37 mouse cellular contexts compared by ENCODE assay signal in genomic region chr3:107656151-107656550, GRCm38 (mm10). TPM values are rescaled to one million over a fixed set of nuclear protein-coding genes. Genes with fewer than 3 reads are reported as not detected.
DNase-seq lines count a peak whose midpoint lies in the region; ATAC-seq and TF ChIP-seq lines count a peak whose summit lies in the region.
"Had no signal": no experiment of that assay in that cellular context is flagged by ENCODE, and none has a peak within 500 bp of the region (broad histone marks: within the 10 kb centered on the region; RNA-seq: fewer than 3 reads in every experiment).

No protein-coding gene starts in this region.

- no peak for TF ChIP-seq CTCF in MEL (IDR thresholded peaks at IDR 0.05 in 2 of 3, conservative IDR thresholded peaks at IDR 0.05 in 1 of 3; ENCODE audit: control insufficient read depth in 1 of 3, insufficient read depth in 1 of 3, low read depth in 2 of 3, low read length in 3 of 3, poor library complexity in 1 of 3, severe bottlenecking in 1 of 3)

- no peaks in the 10 kb centered on the region for H3K4me1 ChIP-seq in hindbrain, embryonic 16.5 days (ENCODE audit: control insufficient read depth, insufficient read depth, low read depth, low read length)
- H3K4me1 ChIP-seq in hindbrain, embryonic 13.5 days (replicated peaks): no peaks in the 10 kb centered on the region
- H3K4me1 ChIP-seq in MEL (ENCODE audit: control insufficient read depth in 1 of 2, insufficient read depth in 2 of 2, low read length in 2 of 2): no peaks in the 10 kb centered on the region
- no peaks in the 10 kb centered on the region for H3K4me1 ChIP-seq in heart, embryonic 10.5 days
- H3K4me1 ChIP-seq: hindbrain, embryonic 15.5 days; intestine, embryonic 15.5 days; limb, embryonic 10.5 days; limb, embryonic 15.5 days; liver, embryonic 13.5 days; midbrain, embryonic 13.5 days; stomach, embryonic 15.5 days had no signal

- H3K36me3 ChIP-seq in hindbrain, embryonic 16.5 days (ENCODE audit: control insufficient read depth, insufficient read depth, low read length): peaks cover 17% of the 10 kb centered on the region; the same call in 1 of the 2 replicates
- peaks cover 18% of the 10 kb centered on the region for H3K36me3 ChIP-seq in hindbrain, embryonic 13.5 days
- H3K36me3 ChIP-seq in MEL (ENCODE audit: control insufficient read depth in 1 of 2, insufficient read depth in 2 of 2, low read length in 2 of 2): peaks cover 0 to 3% of the 10 kb centered on the region in 2 experiments; a peak in 2 of 4 replicates
- peaks cover 23% of the 10 kb centered on the region for H3K36me3 ChIP-seq in myocyte (ENCODE audit: control insufficient read depth, insufficient read depth)
- peaks cover 26% of the 10 kb centered on the region for H3K36me3 ChIP-seq in heart, embryonic 10.5 days

- H3K27ac ChIP-seq in hindbrain, embryonic 16.5 days (ENCODE audit: low read depth, low read length): no peak overlapping the region
- no peak overlapping the region for H3K27ac ChIP-seq in hindbrain, embryonic 13.5 days
- no peak overlapping the region for H3K27ac ChIP-seq in MEL (ENCODE audit: control insufficient read depth, low read depth, low read length)
- H3K27ac ChIP-seq in heart, embryonic 10.5 days: no peak overlapping the region
- H3K27ac ChIP-seq: hindbrain, embryonic 15.5 days; intestine, embryonic 15.5 days; limb, embryonic 10.5 days; limb, embryonic 15.5 days; liver, embryonic 13.5 days; midbrain, embryonic 13.5 days; stomach, embryonic 15.5 days had no signal

- peak in 1 of 2 experiments; percentile 9; a peak in 1 of 4 replicates for TF ChIP-seq EP300 in MEL (IDR thresholded peaks at IDR 0.05; ENCODE audit: low read depth in 1 of 2, low read length in 2 of 2)

- DNase-seq in 416B (ENCODE audit: low read depth) (peak; percentile 75), MEL (ENCODE audit: low read depth, low spot score) (peak; percentile 19)
- DNase-seq in c-Kit-positive CD71-positive TER-119-positive erythroid progenitor cells, embryonic 14.5 days (ENCODE audit: low spot score): no peak
- DNase-seq in heart, embryonic 10.5 days (ENCODE audit: low spot score): no peak
- DNase-seq: adrenal gland, adult 2 months; adrenal gland, postnatal 36 days; cerebellum, adult 9-10 months; cerebellum, postnatal 36 days; gastrocnemius, postnatal 25 days; heart, adult 11 months; kidney, postnatal 4 days; layer of hippocampus, postnatal 36 days; liver, embryonic 13.5 days; lung, adult 18-20 months; lung, postnatal 4 days; right cerebral cortex, postnatal 25 days; thymus, postnatal 14 days had no signal

- H3K4me2 ChIP-seq in hindbrain, embryonic 16.5 days (ENCODE audit: low read length): no peak overlapping the region
- no peak overlapping the region for H3K4me2 ChIP-seq in hindbrain, embryonic 13.5 days
- H3K4me2 ChIP-seq in myocyte (ENCODE audit: low read depth): no peak overlapping the region
- H3K4me2 ChIP-seq: heart, embryonic 11.5 days; hindbrain, embryonic 15.5 days; intestine, embryonic 15.5 days; limb, embryonic 15.5 days; liver, embryonic 13.5 days; midbrain, embryonic 13.5 days; stomach, embryonic 15.5 days had no signal

- WGBS in hindbrain, embryonic 16.5 days: 97% methylated on average over 2 of the region's 2 CpGs
- WGBS in hindbrain, embryonic 13.5 days: 94% methylated on average over 2 of the region's 2 CpGs
- WGBS in heart, embryonic 10.5 days: 87% methylated on average over 2 of the region's 2 CpGs

- no peak overlapping the region for H3ac ChIP-seq in myocyte (ENCODE audit: control insufficient read depth, insufficient read length)

- H3K79me2 ChIP-seq in MEL (ENCODE audit: control insufficient read depth, insufficient read depth, low read length, poor library complexity) (no peaks in the 10 kb centered on the region), myocyte (ENCODE audit: control insufficient read depth, insufficient read depth) (no peaks in the 10 kb centered on the region)

- H3K4me3 ChIP-seq in hindbrain, embryonic 16.5 days (ENCODE audit: low read length): no peak overlapping the region
- no peak overlapping the region for H3K4me3 ChIP-seq in hindbrain, embryonic 13.5 days
- H3K4me3 ChIP-seq in MEL (ENCODE audit: control insufficient read depth in 1 of 2, insufficient read depth in 1 of 2, low read depth in 2 of 2, low read length in 2 of 2) (no peak overlapping the region), myocyte (no peak overlapping the region)
- no peak overlapping the region for H3K4me3 ChIP-seq in heart, embryonic 10.5 days
- H3K4me3 ChIP-seq: hindbrain, embryonic 15.5 days; intestine, embryonic 15.5 days; limb, embryonic 10.5 days; limb, embryonic 15.5 days; liver, embryonic 13.5 days; midbrain, embryonic 13.5 days; stomach, embryonic 15.5 days had no signal

- no peaks in the 10 kb centered on the region for H3K9me3 ChIP-seq in hindbrain, embryonic 16.5 days (ENCODE audit: control insufficient read depth, low read length)
- H3K9me3 ChIP-seq in hindbrain, embryonic 13.5 days: no peaks in the 10 kb centered on the region
- no peaks in the 10 kb centered on the region for H3K9me3 ChIP-seq in MEL (replicated peaks; ENCODE audit: insufficient read depth, low read length)
- H3K9me3 ChIP-seq in heart, embryonic 10.5 days: no peaks in the 10 kb centered on the region
- H3K9me3 ChIP-seq: hindbrain, embryonic 15.5 days; intestine, embryonic 15.5 days; limb, embryonic 10.5 days; limb, embryonic 15.5 days; liver, embryonic 13.5 days; midbrain, embryonic 13.5 days; stomach, embryonic 15.5 days had no signal

- no peaks in the 10 kb centered on the region for H3K27me3 ChIP-seq in hindbrain, embryonic 16.5 days (replicated peaks; ENCODE audit: control insufficient read depth, insufficient read depth, low read length)
- H3K27me3 ChIP-seq in hindbrain, embryonic 13.5 days: no peaks in the 10 kb centered on the region
- H3K27me3 ChIP-seq in MEL (ENCODE audit: control insufficient read depth in 1 of 2, insufficient read depth in 2 of 2, low read length in 2 of 2) (no peaks in the 10 kb centered on the region), myocyte (ENCODE audit: control insufficient read depth, insufficient read depth, insufficient read length) (no peaks in the 10 kb centered on the region)
- H3K27me3 ChIP-seq in heart, embryonic 10.5 days (ENCODE audit: insufficient read depth, poor library complexity, severe bottlenecking): no peaks in the 10 kb centered on the region
- H3K27me3 ChIP-seq: hindbrain, embryonic 15.5 days; intestine, embryonic 15.5 days; limb, embryonic 15.5 days; liver, embryonic 13.5 days; midbrain, embryonic 13.5 days; stomach, embryonic 15.5 days had no signal

- no peak overlapping the region for H3K9ac ChIP-seq in hindbrain, embryonic 16.5 days (ENCODE audit: low read depth, low read length)
- H3K9ac ChIP-seq in hindbrain, embryonic 13.5 days: no peak overlapping the region
- H3K9ac ChIP-seq in MEL (ENCODE audit: control insufficient read depth, low read depth, low read length, poor library complexity, severe bottlenecking): no peak overlapping the region
- H3K9ac ChIP-seq: hindbrain, embryonic 15.5 days; intestine, embryonic 15.5 days; limb, embryonic 15.5 days; liver, embryonic 13.5 days; midbrain, embryonic 13.5 days; stomach, embryonic 15.5 days had no signal

- no peak for TF ChIP-seq RAD21 in MEL (IDR thresholded peaks at IDR 0.05; ENCODE audit: low read depth, low read length)

- TF ChIP-seq POLR2A in MEL (IDR thresholded peaks at IDR 0.05; ENCODE audit: control insufficient read depth in 1 of 2, insufficient read depth in 1 of 2, low read depth in 1 of 2, low read length in 2 of 2, poor library complexity in 1 of 2) (no peak), myocyte (IDR thresholded peaks at IDR 0.05; ENCODE audit: insufficient read length, low read depth) (no peak)

- 0 out of 2 replicates have a peak, but pooled peaks have one; percentile 21 for ATAC-seq in hindbrain, embryonic 16.5 days
- ATAC-seq in hindbrain, embryonic 13.5 days (ENCODE audit: low FRiP score): no peak
- ATAC-seq: intestine, embryonic 15.5 days; lung, postnatal 0 days; midbrain, embryonic 13.5 days had no signal

TF ChIP-seq in MEL, 35 proteins besides CTCF, POLR2A, EP300 and RAD21 (continues in another document):
- TF ChIP-seq USF1 (IDR thresholded peaks at IDR 0.05; ENCODE audit: low read depth, low read length) (peak; percentile 86), ETS1 (IDR thresholded peaks at IDR 0.05; ENCODE audit: low read depth, low read length) (no peak)

TF ChIP-seq in myocyte, 11 proteins besides CTCF, POLR2A, EP300 and RAD21 (continues in another document):
- no peak for TF ChIP-seq TCF12 (IDR thresholded peaks at IDR 0.05; ENCODE audit: insufficient read depth, poor library complexity, severe bottlenecking)
- no peak for TF ChIP-seq MAX (IDR thresholded peaks at IDR 0.05; ENCODE audit: low read depth)
- peak; percentile 94 for TF ChIP-seq USF1 (IDR thresholded peaks at IDR 0.05; ENCODE audit: low read depth)
- peak; percentile 64; the same call in 1 of the 2 replicates for TF ChIP-seq CEBPB (IDR thresholded peaks at IDR 0.05; ENCODE audit: insufficient read depth, poor library complexity, severe bottlenecking)

RNA-seq across cellular contexts. Expression of gene Strip1, which starts 24.7 kb away (rescaled TPM):
- polyA plus RNA-seq in hindbrain, embryonic 16.5 days (2015; fragmentation: Nextera tagmentation; extraction: Ambion mirVana): 131 and 139 TPM in 2 replicates
- polyA plus RNA-seq in hindbrain, embryonic 13.5 days (2015; fragmentation: Nextera tagmentation; extraction: Ambion mirVana): 143 and 145 TPM in 2 replicates
- total RNA-seq in MEL (2012; rRNA removed): 19.8 and 20.2 TPM in 2 replicates
- 10 to 100 TPM in 1 of 2 experiments, not detected in 1; 32.9 TPM for polyA plus RNA-seq in MEL (2012; ENCODE audit: insufficient read depth in 1 of 2, insufficient read length in 2 of 2, low read depth in 1 of 2, low replicate concordance in 2 of 2, missing spikeins in 1 of 2)
- 46.6 TPM for polyA plus RNA-seq in myocyte (2012; fragmentation: generic; extraction: Trizol)
- polyA plus RNA-seq in heart, embryonic 10.5 days (2016; fragmentation: Nextera tagmentation; extraction: Ambion mirVana): 45.1 and 50.1 TPM in 2 replicates

RNA-seq across cellular contexts. Expression of gene Gm10961, which starts 25.0 kb away (rescaled TPM):
- polyA plus RNA-seq in hindbrain, embryonic 16.5 days (2015; fragmentation: Nextera tagmentation; extraction: Ambion mirVana): not detected in 2 replicates
- not detected in 2 replicates for polyA plus RNA-seq in hindbrain, embryonic 13.5 days (2015; fragmentation: Nextera tagmentation; extraction: Ambion mirVana)
- not detected in 2 replicates for total RNA-seq in MEL (2012; rRNA removed)
- not detected for polyA plus RNA-seq in MEL (2012; ENCODE audit: insufficient read depth in 1 of 2, insufficient read length in 2 of 2, low read depth in 1 of 2, low replicate concordance in 2 of 2, missing spikeins in 1 of 2)
- polyA plus RNA-seq in myocyte (2012; fragmentation: generic; extraction: Trizol): not detected
- not detected in 2 replicates for polyA plus RNA-seq in heart, embryonic 10.5 days (2016; fragmentation: Nextera tagmentation; extraction: Ambion mirVana)
- total RNA-seq: adrenal gland, adult 2 months; adrenal gland, postnatal 36 days; gastrocnemius, postnatal 25 days; hematopoietic stem cell, adult 5-6 weeks; layer of hippocampus, adult 8-10 months; layer of hippocampus, postnatal 36 days; left cerebral cortex, postnatal 10 days; megakaryocyte-erythroid progenitor cell, adult 5-6 weeks had no signal
- polyA plus RNA-seq: adrenal gland, adult 2 months; brain, embryonic 14.5 days; embryonic facial prominence, embryonic 11.5 days; heart, embryonic 11.5 days; heart, embryonic 16.5 days; hindbrain, embryonic 15.5 days; intestine, embryonic 15.5 days; limb, embryonic 10.5 days; limb, embryonic 15.5 days; liver, embryonic 13.5 days; lung, postnatal 0 days; midbrain, embryonic 13.5 days; neural tube, embryonic 14.5 days; stomach, embryonic 15.5 days; urinary bladder, adult 2 months had no signal

RNA-seq across cellular contexts. Expression of gene Ahcyl1, which starts 40.2 kb away (rescaled TPM):
- polyA plus RNA-seq in hindbrain, embryonic 16.5 days (2015; fragmentation: Nextera tagmentation; extraction: Ambion mirVana): 116 and 117 TPM in 2 replicates
- polyA plus RNA-seq in hindbrain, embryonic 13.5 days (2015; fragmentation: Nextera tagmentation; extraction: Ambion mirVana): 106 and 108 TPM in 2 replicates
- total RNA-seq in MEL (2012; rRNA removed): 28.0 and 32.4 TPM in 2 replicates
- 100 to 1,000 TPM; 104 to 105 TPM for polyA plus RNA-seq in MEL (2012; ENCODE audit: insufficient read depth in 1 of 2, insufficient read length in 2 of 2, low read depth in 1 of 2, low replicate concordance in 2 of 2, missing spikeins in 1 of 2)
- 51.0 TPM for polyA plus RNA-seq in myocyte (2012; fragmentation: generic; extraction: Trizol)
- 62.2 and 71.8 TPM in 2 replicates for polyA plus RNA-seq in heart, embryonic 10.5 days (2016; fragmentation: Nextera tagmentation; extraction: Ambion mirVana)

Comparison
In these comparisons a context has a peak if more than half of its experiments do, and no peak if none do; other contexts are left out.
1. DNase-seq: peak in 416B (single experiment) and MEL (single experiment); none in c-Kit-positive CD71-positive TER-119-positive erythroid progenitor cells, embryonic 14.5 days (single experiment) and heart, embryonic 10.5 days (single experiment).